Mouse (Mus musculus) forebrain, postnatal 0 days (tissue): ENCODE measurements around the gene Slc15a4. TPM values are rescaled to one million over a fixed set of nuclear protein-coding genes. Genes with fewer than 3 reads are reported as not detected.

Experiments
- ATAC-seq: fragments of 200-750 bp; cut with Nextera tagmentation; 2 replicates; pipeline ENCODE4 v1.8.0; 2017; ENCODE audit warnings: mild to moderate bottlenecking, moderate library complexity
- DNase-seq: peaks from one replicate; pipeline ENCODE4 v3.0.0-alpha.2; 2015
- H3K27ac ChIP-seq: fragments of 300-500 bp; sonication (generic); 2 replicates; pipeline ENCODE4 v1.5.1; 2014; ENCODE audit warnings: low read depth, mild to moderate bottlenecking, antibody characterized with exemption, low read length, moderate library complexity, mixed read lengths
- H3K27me3 ChIP-seq: fragments of 300-500 bp; sonication (generic); 2 replicates; pipeline ENCODE4 v1.6.1; 2014; ENCODE audit warnings: mild to moderate bottlenecking, low read length, mixed read lengths; ENCODE audit not compliant: insufficient read depth
- H3K36me3 ChIP-seq: fragments of 300-500 bp; sonication (generic); 2 replicates; pipeline ENCODE4 v1.6.1; 2014; ENCODE audit warnings: mild to moderate bottlenecking, moderate library complexity; ENCODE audit not compliant: insufficient read depth
- H3K4me1 ChIP-seq: fragments of 300-500 bp; sonication (generic); 2 replicates; pipeline ENCODE4 v1.6.1; 2014; ENCODE audit warnings: antibody characterized with exemption; ENCODE audit not compliant: insufficient read depth
- H3K4me2 ChIP-seq: fragments of 300-500 bp; sonication (generic); 2 replicates; pipeline ENCODE4 v1.6.1; 2014; ENCODE audit warnings: low read depth, mild to moderate bottlenecking, moderate library complexity
- H3K4me3 ChIP-seq: fragments of 300-500 bp; sonication (generic); 2 replicates; pipeline ENCODE4 v1.5.1; 2014; ENCODE audit warnings: low read depth, low read length, mixed read lengths
- H3K9ac ChIP-seq: fragments of 300-500 bp; sonication (generic); 2 replicates; pipeline ENCODE4 v1.6.1; 2014; ENCODE audit warnings: mild to moderate bottlenecking
- H3K9me3 ChIP-seq: fragments of 300-500 bp; sonication (generic); 2 replicates; pipeline ENCODE4 v1.6.1; 2016; ENCODE audit warnings: low read length
- CTCF ChIP-seq: sonication (generic); IDR thresholded peaks from 2 replicates; pipeline ENCODE4 v1.5.1; 2016; ENCODE audit warnings: antibody characterized with exemption, control low read depth, low read depth
- WGBS: fragments of 180-500 bp; shearing (Covaris S2); extraction: QIAGEN DNeasy Blood & Tissue Kit; methylation state at CpG from one replicate; pipeline ENCODE4 v1.1.7; 2014; 5-methylcytosine and 5-hydroxymethylcytosine counted together
- polyA plus RNA-seq: library from polyadenylated mRNA; unstranded; fragments of >200 nt; fragmentation: Nextera tagmentation; extraction: Ambion mirVana; gene quantifications from 2 replicates; pipeline ENCODE4 v1.2.1, GENCODE M21; 2015
- total RNA-seq: library from RNA; depleted of rRNA; stranded (reverse); fragments of >200 nt; gene quantifications from 2 replicates; pipeline ENCODE4 v1.2.3, GENCODE M21; 2014

Slc15a4 gene
- total and polyA plus RNA-seq, 2 experiments from 2014 or later: 20.5 to 28.7 TPM

- 72% methylated on average over 1 of the region's 1 CpGs for WGBS
- no peak for DNase-seq
- no peak for TF ChIP-seq CTCF
Observed at GRCm38 (mm10) chr5:127611881-127612280, 20.8 kb downstream of the Slc15a4 start.

GRCm38 (mm10) chr5:127610787-127611509 is 21.7 kb downstream of the Slc15a4 start:
- ATAC-seq (no peak), DNase-seq (no peak)
- no peaks in the 10 kb centered on the region for H3K27me3 ChIP-seq
- peaks cover 10% of the 10 kb centered on the region for H3K36me3 ChIP-seq
- no peaks in the 10 kb centered on the region for H3K9me3 ChIP-seq
- WGBS: 75% methylated on average over 6 of the region's 6 CpGs
- H3K4me1 ChIP-seq: peaks cover 13% of the 10 kb centered on the region
- H3K9ac ChIP-seq: no peak overlapping the region
- H3K4me3 ChIP-seq: no peak overlapping the region
- H3K4me2 ChIP-seq: no peak overlapping the region
- H3K27ac ChIP-seq: no peak overlapping the region
- no peak for TF ChIP-seq CTCF

More at GRCm38 (mm10) chr5:127611881-127612280, 20.8 kb downstream of the Slc15a4 start:
- Histone ChIP-seq H3K9me3 (no peaks in the 10 kb centered on the region), H3K4me3 (no peak overlapping the region), H3K27me3 (no peaks in the 10 kb centered on the region), H3K9ac (no peak overlapping the region), H3K36me3 (peaks cover 10% of the 10 kb centered on the region), H3K27ac (no peak overlapping the region), H3K4me1 (peaks cover 17% of the 10 kb centered on the region), H3K4me2 (no peak overlapping the region)
- no peak for ATAC-seq

- ATAC-seq: no peak
- TF ChIP-seq CTCF: no peak
- WGBS: 87% methylated on average over 7 of the region's 7 CpGs
- H3K4me3 ChIP-seq: no peak overlapping the region
- no peak for DNase-seq
- H3K4me2 ChIP-seq: no peak overlapping the region
- no peaks in the 10 kb centered on the region for H3K4me1 ChIP-seq
- H3K36me3 ChIP-seq: peaks cover 13% of the 10 kb centered on the region
- no peaks in the 10 kb centered on the region for H3K27me3 ChIP-seq
- no peak overlapping the region for H3K9ac ChIP-seq
- H3K27ac ChIP-seq: no peak overlapping the region
- no peaks in the 10 kb centered on the region for H3K9me3 ChIP-seq
Observed at GRCm38 (mm10) chr5:127609191-127609714, 23.4 kb downstream of the Slc15a4 start.

GRCm38 (mm10) chr5:127607507-127607906 is 25.2 kb downstream of the Slc15a4 start:
- no peak overlapping the region for H3K4me2 ChIP-seq
- no peaks in the 10 kb centered on the region for H3K4me1 ChIP-seq
- no peak for TF ChIP-seq CTCF
- 98% methylated on average over 2 of the region's 2 CpGs for WGBS
- DNase-seq (no peak), ATAC-seq (no peak)
- no peak overlapping the region for H3K9ac ChIP-seq
- no peaks in the 10 kb centered on the region for H3K27me3 ChIP-seq
- H3K36me3 ChIP-seq: peaks cover 27% of the 10 kb centered on the region
- no peak overlapping the region for H3K27ac ChIP-seq
- H3K4me3 ChIP-seq: no peak overlapping the region
- H3K9me3 ChIP-seq: no peaks in the 10 kb centered on the region

GRCm38 (mm10) chr5:127602996-127603395 is 29.7 kb downstream of the Slc15a4 start:
- no peak for TF ChIP-seq CTCF

GRCm38 (mm10) chr5:127596862-127597261 is 35.8 kb downstream of the Slc15a4 start:
- H3K4me2 ChIP-seq: no peak overlapping the region
- ATAC-seq (no peak), DNase-seq (no peak)
- no peaks in the 10 kb centered on the region for H3K4me1 ChIP-seq
- H3K4me3 ChIP-seq: no peak overlapping the region
- WGBS: 90% methylated on average over 7 of the region's 7 CpGs
- no peak overlapping the region for H3K9ac ChIP-seq
- peaks cover 87% of the 10 kb centered on the region for H3K36me3 ChIP-seq
- no peak overlapping the region for H3K27ac ChIP-seq
- H3K27me3 ChIP-seq: no peaks in the 10 kb centered on the region
- no peaks in the 10 kb centered on the region for H3K9me3 ChIP-seq
- no peak for TF ChIP-seq CTCF

More at GRCm38 (mm10) chr5:127602996-127603395, 29.7 kb downstream of the Slc15a4 start:
- H3K4me2 ChIP-seq: no peak overlapping the region
- H3K4me1 ChIP-seq: no peaks in the 10 kb centered on the region
- DNase-seq: no peak
- peaks cover 66% of the 10 kb centered on the region for H3K36me3 ChIP-seq
- H3K9ac ChIP-seq: no peak overlapping the region
- no peak overlapping the region for H3K27ac ChIP-seq
- no peak for ATAC-seq
- no peaks in the 10 kb centered on the region for H3K27me3 ChIP-seq
- H3K9me3 ChIP-seq: no peaks in the 10 kb centered on the region
- H3K4me3 ChIP-seq: no peak overlapping the region
- WGBS: 97% methylated on average over 5 of the region's 5 CpGs

GRCm38 (mm10) chr5:127595676-127596075 is 37.0 kb downstream of the Slc15a4 start:
- DNase-seq (no peak), ATAC-seq (no peak)
- 85% methylated on average over 3 of the region's 3 CpGs for WGBS
- H3K27ac ChIP-seq: no peak overlapping the region
- H3K4me3 ChIP-seq: no peak overlapping the region
- no peaks in the 10 kb centered on the region for H3K27me3 ChIP-seq
- H3K4me2 ChIP-seq: no peak overlapping the region
- H3K36me3 ChIP-seq: peaks cover 77% of the 10 kb centered on the region
- H3K9ac ChIP-seq: no peak overlapping the region
- no peaks in the 10 kb centered on the region for H3K9me3 ChIP-seq
- no peak for TF ChIP-seq CTCF
- H3K4me1 ChIP-seq: no peaks in the 10 kb centered on the region
